Mouse (Mus musculus) cerebellum, adult 2 months (tissue): Measurements from ENCODE around the gene Jakmip3. TPM values are rescaled to one million over a fixed set of nuclear protein-coding genes. Genes with fewer than 3 reads are reported as not detected.

ENCODE experiments used
- DNase-seq, 2 experiments: peaks; one replicate each; pipeline ENCODE4 v3.0.0; 2021
- H3K27ac ChIP-seq: fragments of 200-500 bp; 2 replicates; pipeline ENCODE4 v1.5.1; 2012; ENCODE audit warnings: low read length, control low read depth, inconsistent platforms; ENCODE audit not compliant: insufficient read depth
- H3K27me3 ChIP-seq: fragments of 200-500 bp; 2 replicates; pipeline ENCODE4 v1.6.1; 2012; ENCODE audit warnings: inconsistent platforms, mild to moderate bottlenecking, low read length, moderate library complexity; ENCODE audit not compliant: control insufficient read depth, insufficient read depth
- H3K4me1 ChIP-seq: fragments of 200-500 bp; 2 replicates; pipeline ENCODE4 v1.6.1; 2011; ENCODE audit warnings: low read length; ENCODE audit not compliant: control insufficient read depth, insufficient read depth
- H3K4me3 ChIP-seq: fragments of 200-500 bp; replicated peaks from 2 replicates; pipeline ENCODE3; 2011; ENCODE audit warnings: mild to moderate bottlenecking, low read depth, low read length, control low read depth; ENCODE audit not compliant: insufficient read depth
- CTCF ChIP-seq: fragments of 200-500 bp; IDR thresholded peaks from 2 replicates; pipeline ENCODE4 v1.5.1; 2011; ENCODE audit warnings: low read depth, mild to moderate bottlenecking, control low read depth, low read length, moderate library complexity, borderline replicate concordance; ENCODE audit not compliant: insufficient read depth
- POLR2A ChIP-seq: fragments of 200-500 bp; IDR thresholded peaks from 2 replicates; pipeline ENCODE4 v1.6.1; 2011; ENCODE audit warnings: low read length, control low read depth, borderline replicate concordance; ENCODE audit not compliant: insufficient read depth
- WGBS: fragments of 180-500 bp; shearing (Covaris S2); methylation state at CpG from one replicate; pipeline ENCODE4 v1.1.7; 2018; 5-methylcytosine and 5-hydroxymethylcytosine counted together
- polyA plus RNA-seq: library from polyadenylated mRNA; depleted of rRNA; stranded (reverse); fragments of >200 nt; gene quantifications from 2 replicates; pipeline ENCODE4 v1.2.3, GENCODE M21; 2012

Jakmip3 gene
- polyA plus RNA-seq, 1 experiment, result 47.6 TPM

DNA sequence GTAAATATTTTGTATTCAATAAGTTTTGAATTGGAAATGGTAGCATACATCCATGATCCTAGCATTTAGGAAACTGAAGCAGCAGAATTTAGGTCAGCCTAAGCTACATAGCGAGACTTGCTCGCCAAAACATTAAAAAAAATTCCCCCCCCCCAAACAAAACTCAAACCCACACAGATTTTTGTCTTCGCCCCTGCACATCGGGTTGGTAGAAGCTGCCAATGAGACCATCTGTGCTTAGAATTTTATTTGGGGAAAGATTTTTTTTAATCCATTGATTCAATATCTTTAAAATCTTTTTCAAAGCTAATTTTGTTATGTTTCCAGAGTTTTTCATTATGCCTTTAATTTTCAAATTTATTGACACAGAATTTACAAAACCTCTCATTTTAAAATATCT, 12.1 kb upstream of the Jakmip3 start:
- no peaks in the 10 kb centered on the region for H3K4me1 ChIP-seq
- no peak overlapping the region for H3K4me3 ChIP-seq
- H3K27ac ChIP-seq, result no peak overlapping the region
- no peak for DNase-seq
- H3K27me3 ChIP-seq, result no peaks in the 10 kb centered on the region
- WGBS, result 26% methylated on average over 4 of the region's 4 CpGs
- TF ChIP-seq CTCF, result no peak
- TF ChIP-seq POLR2A, result no peak

DNA sequence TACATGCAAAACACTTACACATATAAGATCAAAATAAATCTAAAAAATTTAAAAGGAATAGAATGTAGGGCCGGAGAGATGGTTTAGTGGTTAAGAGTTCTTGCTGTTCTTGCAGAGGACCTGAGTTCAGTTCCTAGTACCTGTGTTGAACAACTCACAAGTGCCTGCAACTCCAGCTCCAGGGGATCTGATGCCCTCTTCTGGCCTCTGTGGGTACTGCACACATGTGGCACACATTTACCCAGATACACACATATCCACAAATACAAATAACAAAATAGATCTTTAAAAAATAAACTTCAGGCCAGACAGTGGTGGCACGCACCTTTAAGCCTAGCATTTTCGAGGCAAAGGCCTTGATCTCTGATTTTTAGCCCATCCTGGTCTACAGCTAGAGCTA, 6.0 kb upstream of the Jakmip3 start:
- DNase-seq, result no peak
- Histone ChIP-seq H3K4me1 (no peaks in the 10 kb centered on the region), H3K4me3 (no peak overlapping the region), H3K27ac (no peak overlapping the region), H3K27me3 (no peaks in the 10 kb centered on the region)
- TF ChIP-seq CTCF, result no peak
- TF ChIP-seq POLR2A, result no peak
- 83% methylated on average over 3 of the region's 3 CpGs for WGBS

DNA sequence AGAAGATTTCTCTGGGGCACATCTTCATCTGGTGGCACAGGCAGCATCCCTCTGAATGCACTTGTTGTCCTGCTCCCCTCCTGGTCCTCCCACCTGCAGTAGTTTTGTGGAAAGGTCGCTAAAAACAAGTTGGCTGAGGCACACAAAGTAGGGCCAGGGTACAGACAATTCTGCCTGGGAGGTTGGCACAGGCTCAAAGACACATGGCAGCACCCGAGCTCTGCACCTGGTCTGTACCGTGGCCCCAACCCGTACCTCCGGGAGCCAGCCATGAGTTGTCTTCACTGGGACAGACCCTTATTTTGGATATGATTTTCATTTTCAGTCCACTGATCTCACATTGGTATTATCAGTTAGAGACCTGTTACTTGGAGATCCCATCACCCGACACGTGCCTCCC, 1.5 kb upstream of the Jakmip3 start:
- no peaks in the 10 kb centered on the region for H3K27me3 ChIP-seq
- TF ChIP-seq POLR2A (no peak), CTCF (no peak)
- DNase-seq, result no peak
- WGBS, result 62% methylated on average over 7 of the region's 7 CpGs
- no peak overlapping the region for H3K4me3 ChIP-seq
- no peaks in the 10 kb centered on the region; the same call in 1 of the 2 replicates for H3K4me1 ChIP-seq
- H3K27ac ChIP-seq, result no peak overlapping the region

GRCm38 (mm10) chr7:138940256-138940611, 296 bp upstream of the Jakmip3 start:
- TF ChIP-seq POLR2A, result 0 out of 2 replicates have a peak, but pooled peaks have one; percentile 39
- TF ChIP-seq CTCF, result no peak
- peak overlapping the region; percentile 75 for H3K4me3 ChIP-seq
- no peaks in the 10 kb centered on the region; the same call in 1 of the 2 replicates for H3K4me1 ChIP-seq
- under 1% methylated on average over 17 of the region's 17 CpGs for WGBS
- no peaks in the 10 kb centered on the region for H3K27me3 ChIP-seq
- DNase-seq, result peak; percentile 75 to 76
- H3K27ac ChIP-seq, result peak overlapping the region; percentile 91

GRCm38 (mm10) chr7:138941571-138941970, 1.0 kb downstream of the Jakmip3 start:
- H3K4me3 ChIP-seq, result peak overlapping the region; percentile 75
- H3K27me3 ChIP-seq, result no peaks in the 10 kb centered on the region
- peak overlapping the region; percentile 91; the same call in 1 of the 2 replicates for H3K27ac ChIP-seq
- WGBS, result 9% methylated on average over 5 of the region's 5 CpGs
- no peaks in the 10 kb centered on the region; the same call in 1 of the 2 replicates for H3K4me1 ChIP-seq
- peak; percentile 34 to 50 for DNase-seq
- TF ChIP-seq CTCF (no peak), POLR2A (0 out of 2 replicates have a peak, but pooled peaks have one; percentile 7)

DNA sequence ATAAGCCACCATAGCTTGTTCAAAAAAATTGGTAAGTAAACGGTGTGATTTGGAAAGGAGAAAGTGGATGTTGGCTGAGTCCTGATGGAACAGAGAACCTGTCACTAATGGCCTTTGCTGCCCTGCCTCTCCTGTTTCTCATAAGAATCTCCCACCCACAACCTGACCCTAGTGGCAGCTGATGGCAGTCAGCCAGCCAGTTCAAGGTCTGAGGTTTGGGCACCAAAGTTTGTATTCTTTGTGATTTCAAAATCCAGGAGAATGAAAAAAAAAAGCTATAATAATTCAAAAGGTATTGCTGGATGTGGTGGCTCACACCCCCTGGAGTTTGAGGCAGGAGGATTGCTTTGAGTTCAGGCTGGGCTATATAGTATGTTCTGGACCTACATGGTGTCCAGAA, 1.8 kb downstream of the Jakmip3 start:
- no peak for TF ChIP-seq POLR2A
- no peak for TF ChIP-seq CTCF
- no peak overlapping the region for H3K27ac ChIP-seq
- 74% methylated on average over 1 of the region's 1 CpGs for WGBS
- H3K27me3 ChIP-seq, result no peaks in the 10 kb centered on the region
- peak in 1 of 2 experiments; percentile 27 for DNase-seq
- H3K4me1 ChIP-seq, result no peaks in the 10 kb centered on the region; the same call in 1 of the 2 replicates
- H3K4me3 ChIP-seq, result no peak overlapping the region

- H3K4me1 ChIP-seq, result peaks cover 10% of the 10 kb centered on the region
- no peak for DNase-seq
- H3K4me3 ChIP-seq, result no peak overlapping the region
- no peaks in the 10 kb centered on the region for H3K27me3 ChIP-seq
- no peak overlapping the region for H3K27ac ChIP-seq
- WGBS, result 84% methylated on average over 3 of the region's 3 CpGs
- no peak for TF ChIP-seq POLR2A
- no peak for TF ChIP-seq CTCF
Measured at GRCm38 (mm10) chr7:138945668-138946067, 5.1 kb downstream of the Jakmip3 start.

DNA sequence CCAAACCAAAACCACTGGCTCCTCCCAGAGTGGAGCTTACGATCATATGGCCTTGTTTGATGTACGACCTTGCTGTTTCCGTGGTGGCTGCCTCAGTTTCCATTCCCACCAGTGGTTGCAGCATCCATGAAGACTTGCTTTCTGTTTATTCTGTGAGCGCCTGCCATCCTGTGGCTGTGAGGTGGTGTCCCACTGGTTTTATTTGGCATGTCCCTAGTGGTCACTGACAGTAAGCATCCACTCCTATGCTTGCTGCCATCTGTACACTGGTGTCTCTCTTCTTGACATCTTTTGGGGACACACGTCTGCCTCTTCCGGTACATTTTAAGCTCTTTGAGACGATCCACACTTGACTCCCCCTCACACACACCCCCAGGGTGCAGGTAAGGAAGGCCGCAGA, 7.2 kb downstream of the Jakmip3 start:
- TF ChIP-seq CTCF (peak; percentile 42; the same call in 1 of the 2 replicates), POLR2A (no peak)
- 63% methylated on average over 8 of the region's 8 CpGs for WGBS
- DNase-seq, result no peak
- Histone ChIP-seq H3K4me1 (peaks cover 10% of the 10 kb centered on the region; the same call in 1 of the 2 replicates), H3K27me3 (no peaks in the 10 kb centered on the region), H3K4me3 (no peak overlapping the region), H3K27ac (no peak overlapping the region)

- no peak overlapping the region for H3K4me3 ChIP-seq
- no peak for TF ChIP-seq POLR2A
- no peak for TF ChIP-seq CTCF
- no peak for DNase-seq
- no peaks in the 10 kb centered on the region for H3K27me3 ChIP-seq
- H3K4me1 ChIP-seq, result peaks cover 10% of the 10 kb centered on the region; the same call in 1 of the 2 replicates
- H3K27ac ChIP-seq, result 0 out of 2 replicates have a peak overlapping the region, but pooled peaks have one; percentile 13
- WGBS, result 70% methylated on average over 8 of the region's 8 CpGs
Measured at GRCm38 (mm10) chr7:138948309-138948708, 7.8 kb downstream of the Jakmip3 start.
